Mouse (Mus musculus): ENCODE results near the gene Ccer2.

- no peak for TF ChIP-seq CTCF (IDR thresholded peaks at IDR 0.05; ENCODE audit: control insufficient read depth, insufficient read depth, low read length)
- peak; percentile 29; the same call in 1 of the 2 replicates for TF ChIP-seq POLR2A (IDR thresholded peaks at IDR 0.05; ENCODE audit: borderline replicate concordance, control insufficient read depth, low read depth, low read length)
Measured at GRCm38 (mm10) chr7:28766173-28766879, 10.4 kb downstream of the Ccer2 start, which contains the start of gene Sirt2.
